Mouse (Mus musculus): ENCODE results near the gene Sgca. TPM values are rescaled to one million over a fixed set of nuclear protein-coding genes. Genes with fewer than 3 reads are reported as not detected.

Gene Sgca
- polyA plus RNA-seq, 1 experiment from 2014 or later, result 0.24 TPM

Other genes starting within 250 kb of the Sgca start
- not detected in 2 replicates for gene Cdc34b, start 234.5 kb downstream of the Sgca start, polyA plus RNA-seq (2014; fragmentation: Nextera tagmentation; extraction: Ambion mirVana)
- gene Tmem92, start 193.6 kb downstream of the Sgca start, polyA plus RNA-seq (2014; fragmentation: Nextera tagmentation; extraction: Ambion mirVana), result not detected in 2 replicates
- 248 and 380 TPM in 2 replicates for gene Col1a1, start 40.1 kb downstream of the Sgca start, polyA plus RNA-seq (2014; fragmentation: Nextera tagmentation; extraction: Ambion mirVana)
- gene Hils1, start 8.7 kb downstream of the Sgca start, polyA plus RNA-seq (2014; fragmentation: Nextera tagmentation; extraction: Ambion mirVana), result not detected in 2 replicates
- 12.0 and 14.6 TPM in 2 replicates for gene Ppp1r9b, start 14.7 kb upstream of the Sgca start, polyA plus RNA-seq (2014; fragmentation: Nextera tagmentation; extraction: Ambion mirVana)
- 14.7 and 18.3 TPM in 2 replicates for gene Samd14, start 33.6 kb upstream of the Sgca start, polyA plus RNA-seq (2014; fragmentation: Nextera tagmentation; extraction: Ambion mirVana)
- 30.0 and 46.5 TPM in 2 replicates for gene Pdk2, start 65.0 kb upstream of the Sgca start, polyA plus RNA-seq (2014; fragmentation: Nextera tagmentation; extraction: Ambion mirVana)
- 13.9 and 20.9 TPM in 2 replicates for gene Itga3, start 100.5 kb upstream of the Sgca start, polyA plus RNA-seq (2014; fragmentation: Nextera tagmentation; extraction: Ambion mirVana)
- gene Dlx3, start 143.8 kb upstream of the Sgca start, polyA plus RNA-seq (2014; fragmentation: Nextera tagmentation; extraction: Ambion mirVana), result 0.71 and 1.2 TPM in 2 replicates
- gene Dlx4, start 169.9 kb upstream of the Sgca start, polyA plus RNA-seq (2014; fragmentation: Nextera tagmentation; extraction: Ambion mirVana), result not detected in 2 replicates